Mouse (Mus musculus) stomach, embryonic 14.5 days (tissue): ENCODE data around the gene Ptcd2. TPM values are rescaled to one million over a fixed set of nuclear protein-coding genes. Genes with fewer than 3 reads are reported as not detected.
"Not testable (repeated sequence)": the region's sequence is repeated elsewhere in the genome, so short reads cannot be mapped to it uniquely, and the experiment has no call there.

Experiments used
- ATAC-seq: fragments of 200-750 bp; cut with Nextera tagmentation; 2 replicates; pipeline ENCODE4 v1.8.0; 2017; ENCODE audit warnings: low read depth, moderate TSS enrichment; ENCODE audit not compliant: insufficient number of reproducible peaks, insufficient read depth, low FRiP score
- H3K27ac ChIP-seq: fragments of 300-500 bp; sonication (generic); 2 replicates; pipeline ENCODE4 v1.5.1; 2014; ENCODE audit warnings: mild to moderate bottlenecking, low read length, moderate library complexity, mixed read lengths
- H3K27me3 ChIP-seq: fragments of 300-500 bp; sonication (generic); 2 replicates; pipeline ENCODE4 v1.6.1; 2014; ENCODE audit warnings: low read length, control low read depth, mixed read lengths; ENCODE audit not compliant: control insufficient read depth, insufficient read depth
- H3K36me3 ChIP-seq: fragments of 300-500 bp; sonication (generic); 2 replicates; pipeline ENCODE4 v1.6.1; 2014; ENCODE audit warnings: mild to moderate bottlenecking, control low read depth, low read length, moderate library complexity, mixed read lengths; ENCODE audit not compliant: control insufficient read depth, insufficient read depth
- H3K4me1 ChIP-seq: fragments of 300-500 bp; sonication (generic); 2 replicates; pipeline ENCODE4 v1.6.1; 2014; ENCODE audit warnings: low read length, control low read depth, mixed read lengths; ENCODE audit not compliant: control insufficient read depth, insufficient read depth
- H3K4me2 ChIP-seq: fragments of 300-500 bp; sonication (generic); replicated peaks from 2 replicates; pipeline ENCODE4 v1.6.1; 2014; ENCODE audit warnings: low read depth, low read length, control low read depth
- H3K4me3 ChIP-seq: fragments of 300-500 bp; sonication (generic); 2 replicates; pipeline ENCODE4 v1.5.1; 2014; ENCODE audit warnings: low read depth, low read length, control low read depth
- H3K9ac ChIP-seq: fragments of 300-500 bp; sonication (generic); replicated peaks from 2 replicates; pipeline ENCODE4 v1.6.1; 2014; ENCODE audit warnings: low read depth, mild to moderate bottlenecking, control low read depth, low read length, moderate library complexity, mixed read lengths
- H3K9me3 ChIP-seq: fragments of 300-500 bp; sonication (generic); 2 replicates; pipeline ENCODE4 v1.6.1; 2016; ENCODE audit warnings: low read depth, low read length, control low read depth; ENCODE audit not compliant: control insufficient read depth
- WGBS: fragments of 180-500 bp; shearing (Covaris S2); extraction: QIAGEN DNeasy Blood & Tissue Kit; methylation state at CpG from one replicate; pipeline ENCODE4 v1.1.7; 2014; 5-methylcytosine and 5-hydroxymethylcytosine counted together
- polyA plus RNA-seq: library from polyadenylated mRNA; unstranded; fragments of >200 nt; fragmentation: Nextera tagmentation; extraction: Ambion mirVana; gene quantifications from 2 replicates; pipeline ENCODE4 v1.2.1, GENCODE M21; 2014

Gene Ptcd2
- polyA plus RNA-seq, 1 experiment from 2014 or later: 44.7 TPM

DNA sequence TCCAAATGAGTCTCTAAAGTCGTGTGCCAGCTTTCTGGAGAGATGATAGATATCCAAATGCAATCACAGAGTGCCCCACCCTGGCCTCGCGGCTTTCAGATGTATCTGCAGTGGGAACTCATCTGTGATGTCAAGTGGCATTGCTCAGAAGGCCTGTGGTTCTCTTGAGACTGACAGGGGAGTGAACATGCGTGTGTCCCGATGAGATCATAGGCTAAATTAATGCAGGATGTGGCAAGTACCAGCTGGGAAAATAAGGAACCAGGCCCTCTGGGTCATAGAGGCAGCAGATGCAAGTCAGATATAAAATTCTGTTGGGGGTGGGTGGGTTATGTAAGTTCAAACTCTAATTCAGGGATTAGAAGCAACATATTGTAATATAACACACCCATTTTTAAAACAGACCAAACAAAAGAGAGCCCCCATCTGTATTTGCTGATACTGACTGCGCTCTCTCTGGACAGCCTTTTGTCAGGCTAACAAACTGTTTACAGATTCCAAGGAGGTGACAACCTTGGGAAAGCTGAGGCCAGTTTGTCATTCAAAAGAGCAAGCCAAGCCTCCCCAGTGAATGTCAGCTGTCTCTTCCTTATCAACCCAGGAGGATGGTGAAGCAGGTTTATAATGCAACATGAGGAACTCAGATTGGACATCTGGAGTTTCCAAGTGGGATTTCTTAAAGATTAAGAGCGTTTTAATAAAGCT is 20.7 kb downstream of the Ptcd2 start:
- Histone ChIP-seq H3K4me3 (no peak overlapping the region), H3K36me3 (peaks cover 70% of the 10 kb centered on the region), H3K27ac (no peak overlapping the region), H3K4me1 (no peaks in the 10 kb centered on the region), H3K27me3 (no peaks in the 10 kb centered on the region), H3K9ac (no peak overlapping the region), H3K4me2 (no peak overlapping the region), H3K9me3 (no peaks in the 10 kb centered on the region)
- no peak for ATAC-seq
- 71% methylated on average over 7 of the region's 7 CpGs for WGBS

- WGBS: 93% methylated on average over 13 of the region's 13 CpGs
- not testable (repeated sequence) for H3K9ac ChIP-seq, H3K27ac ChIP-seq, H3K27me3 ChIP-seq, H3K4me1 ChIP-seq, H3K4me2 ChIP-seq, ATAC-seq, H3K9me3 ChIP-seq, H3K4me3 ChIP-seq
- H3K36me3 ChIP-seq: peaks cover 64% of the 10 kb centered on the region
Observed at GRCm38 (mm10) chr13:99322915-99323314, 21.6 kb downstream of the Ptcd2 start.

DNA sequence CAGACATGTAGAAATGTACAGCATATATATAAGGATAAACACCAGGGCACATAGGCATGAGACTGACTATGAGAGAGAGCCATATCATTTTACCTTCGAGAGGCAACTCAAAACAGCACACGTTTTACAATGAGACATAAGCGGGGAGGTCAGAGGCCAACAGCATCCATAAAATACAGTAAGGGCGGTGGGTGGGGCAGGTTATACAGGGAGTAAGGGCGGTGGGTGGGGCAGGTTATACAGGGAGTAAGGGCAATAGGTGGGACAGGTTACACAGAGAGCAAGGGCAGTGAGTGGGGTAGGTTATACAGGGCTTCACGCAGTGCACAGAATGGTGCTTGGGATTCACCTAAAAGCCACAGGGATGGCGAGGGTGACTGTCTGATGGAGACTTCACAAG is 24.1 kb downstream of the Ptcd2 start:
- Histone ChIP-seq H3K4me1 (no peaks in the 10 kb centered on the region), H3K36me3 (peaks cover 44% of the 10 kb centered on the region), H3K9ac (no peak overlapping the region), H3K4me2 (no peak overlapping the region), H3K4me3 (no peak overlapping the region), H3K27me3 (no peaks in the 10 kb centered on the region), H3K9me3 (no peaks in the 10 kb centered on the region), H3K27ac (no peak overlapping the region)
- WGBS: 88% methylated on average over 7 of the region's 7 CpGs
- ATAC-seq: no peak

GRCm38 (mm10) chr13:99317058-99317457 is 27.4 kb downstream of the Ptcd2 start:
- H3K9ac ChIP-seq: no peak overlapping the region
- H3K4me1 ChIP-seq: no peaks in the 10 kb centered on the region
- peaks cover 25% of the 10 kb centered on the region for H3K36me3 ChIP-seq
- H3K4me2 ChIP-seq: no peak overlapping the region
- H3K9me3 ChIP-seq: no peaks in the 10 kb centered on the region
- no peaks in the 10 kb centered on the region for H3K27me3 ChIP-seq
- no peak for ATAC-seq
- no peak overlapping the region for H3K4me3 ChIP-seq
- H3K27ac ChIP-seq: no peak overlapping the region
- WGBS: 53% methylated on average over 4 of the region's 4 CpGs

- WGBS: 79% methylated on average over 6 of the region's 6 CpGs
- Histone ChIP-seq H3K36me3 (peaks cover 23% of the 10 kb centered on the region), H3K4me2 (no peak overlapping the region), H3K4me1 (no peaks in the 10 kb centered on the region), H3K27me3 (no peaks in the 10 kb centered on the region), H3K9ac (no peak overlapping the region), H3K9me3 (no peaks in the 10 kb centered on the region), H3K27ac (no peak overlapping the region), H3K4me3 (no peak overlapping the region)
- ATAC-seq: no peak
Observed at GRCm38 (mm10) chr13:99316366-99316765, 28.1 kb downstream of the Ptcd2 start.

DNA sequence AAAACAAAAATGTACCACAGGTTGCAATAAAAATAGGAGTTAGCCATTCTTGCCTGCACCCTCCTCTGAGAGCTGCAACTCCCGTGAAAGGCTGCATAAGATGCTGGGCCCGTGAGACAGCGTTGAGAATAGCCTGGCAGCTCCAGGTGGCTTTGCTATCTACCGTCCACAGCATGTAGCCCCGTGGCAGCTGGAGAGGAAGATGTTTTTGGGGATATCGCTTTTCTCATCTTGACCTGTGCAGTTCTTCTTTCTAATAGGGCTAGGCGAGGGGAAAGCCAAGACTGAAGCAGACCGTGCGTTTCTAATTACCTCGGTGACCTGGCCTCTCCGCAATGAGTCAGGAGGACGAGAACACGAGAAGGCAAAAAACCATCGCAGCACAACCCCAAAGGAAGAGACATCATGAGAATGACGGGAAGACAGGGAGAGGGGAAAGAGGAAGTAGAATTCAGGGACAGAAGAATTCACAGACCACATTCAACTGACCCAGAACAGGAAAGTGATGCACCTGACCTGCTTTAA is 29.8 kb downstream of the Ptcd2 start:
- H3K36me3 ChIP-seq: peaks cover 7% of the 10 kb centered on the region
- no peak overlapping the region for H3K4me2 ChIP-seq
- no peak overlapping the region for H3K27ac ChIP-seq
- 77% methylated on average over 15 of the region's 15 CpGs for WGBS
- H3K27me3 ChIP-seq: no peaks in the 10 kb centered on the region
- no peaks in the 10 kb centered on the region for H3K4me1 ChIP-seq
- H3K9me3 ChIP-seq: no peaks in the 10 kb centered on the region
- no peak overlapping the region for H3K4me3 ChIP-seq
- no peak for ATAC-seq
- H3K9ac ChIP-seq: no peak overlapping the region

DNA sequence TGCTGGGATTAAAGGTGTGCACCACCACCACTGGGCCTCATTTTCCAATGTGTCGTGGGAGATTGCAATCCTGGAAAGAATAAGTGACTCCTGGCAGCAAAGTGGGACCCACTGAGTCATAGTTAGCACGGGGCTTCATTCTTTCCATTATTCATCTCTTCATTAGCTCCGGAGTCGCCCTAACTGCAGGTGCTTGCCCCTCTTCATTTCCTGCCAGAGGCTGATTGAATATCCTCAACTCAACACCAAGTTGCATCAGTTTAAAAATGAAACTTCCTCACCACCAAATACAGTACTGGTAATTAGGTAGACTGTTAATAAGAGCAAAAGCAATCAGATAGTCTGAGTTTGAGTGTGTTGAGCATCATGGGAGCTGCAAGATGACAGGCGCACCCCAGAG is 30.4 kb downstream of the Ptcd2 start:
- H3K27ac ChIP-seq: no peak overlapping the region
- no peaks in the 10 kb centered on the region for H3K4me1 ChIP-seq
- no peaks in the 10 kb centered on the region for H3K27me3 ChIP-seq
- H3K4me2 ChIP-seq: no peak overlapping the region
- WGBS: 84% methylated on average over 5 of the region's 5 CpGs
- no peak for ATAC-seq
- no peak overlapping the region for H3K9ac ChIP-seq
- H3K9me3 ChIP-seq: no peaks in the 10 kb centered on the region
- peaks cover 2% of the 10 kb centered on the region; the same call in 1 of the 2 replicates for H3K36me3 ChIP-seq
- no peak overlapping the region for H3K4me3 ChIP-seq

DNA sequence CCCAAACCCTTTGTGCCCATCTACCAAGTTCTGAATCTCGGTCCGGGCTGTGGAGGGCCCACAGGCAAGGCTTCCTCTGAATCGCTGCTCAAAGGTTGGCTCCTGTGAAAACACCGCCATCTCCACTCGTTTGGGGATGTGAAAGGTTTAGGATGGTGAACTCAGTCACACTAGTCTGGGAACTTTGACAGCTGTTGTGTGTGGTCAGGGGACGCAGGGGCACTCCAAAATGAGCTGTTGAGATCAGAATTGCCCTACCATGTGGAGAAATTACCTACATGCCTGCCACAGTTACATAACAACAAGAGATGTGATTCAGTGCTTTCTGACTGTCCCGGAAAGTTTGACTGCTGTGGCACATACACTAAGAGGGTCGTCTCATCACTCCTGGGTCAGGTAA is 36.1 kb downstream of the Ptcd2 start:
- 88% methylated on average over 8 of the region's 8 CpGs for WGBS
- H3K9ac ChIP-seq: no peak overlapping the region

DNA sequence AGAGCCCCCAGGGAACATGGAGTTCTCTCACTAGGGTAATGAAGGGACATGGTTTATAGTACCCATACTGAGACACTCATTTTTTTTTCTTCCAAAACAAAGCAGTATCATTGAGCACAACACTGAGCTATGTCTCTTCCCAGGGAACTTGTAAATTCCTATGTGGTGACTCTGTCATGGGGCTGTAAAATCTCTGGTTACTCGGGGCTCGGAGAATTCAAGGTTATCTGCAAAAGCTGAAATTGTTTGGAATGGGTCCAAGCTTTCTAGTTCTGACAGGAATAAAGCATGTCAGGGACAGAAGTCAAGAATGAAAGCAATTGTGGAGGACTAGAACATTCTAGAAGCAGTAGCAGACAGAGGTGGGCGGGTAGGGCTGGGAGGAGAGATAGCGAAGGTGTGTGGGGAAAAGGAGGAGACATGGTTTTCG is 36.6 kb downstream of the Ptcd2 start:
- no peaks in the 10 kb centered on the region for H3K27me3 ChIP-seq
- ATAC-seq: no peak
- H3K4me2 ChIP-seq: no peak overlapping the region
- no peaks in the 10 kb centered on the region for H3K36me3 ChIP-seq
- 0 out of 2 replicates have a peak, but pooled peaks cover 4% of the 10 kb centered on the region for H3K4me1 ChIP-seq
- H3K27ac ChIP-seq: no peak overlapping the region
- 60% methylated on average over 5 of the region's 5 CpGs for WGBS
- no peak overlapping the region for H3K4me3 ChIP-seq
- no peak overlapping the region for H3K9ac ChIP-seq
- no peaks in the 10 kb centered on the region for H3K9me3 ChIP-seq

More for the DNA sequence above, 36.1 kb downstream of the Ptcd2 start:
- Histone ChIP-seq H3K36me3 (no peaks in the 10 kb centered on the region), H3K27me3 (no peaks in the 10 kb centered on the region), H3K4me1 (0 out of 2 replicates have a peak, but pooled peaks cover 3% of the 10 kb centered on the region), H3K4me2 (no peak overlapping the region), H3K9me3 (no peaks in the 10 kb centered on the region), H3K4me3 (no peak overlapping the region), H3K27ac (no peak overlapping the region)
- no peak for ATAC-seq
